Mouse (Mus musculus) bone marrow, adult 2 months (tissue): Measurements from ENCODE around the gene Tbccd1. TPM values are rescaled to one million over a fixed set of nuclear protein-coding genes. Genes with fewer than 3 reads are reported as not detected.

Experiments
- H3K27ac ChIP-seq: fragments of 200-500 bp; 2 replicates; pipeline ENCODE4 v1.5.1; 2012; ENCODE audit warnings: low read depth, mild to moderate bottlenecking, control low read depth, inconsistent platforms, low read length; ENCODE audit not compliant: control insufficient read depth, poor library complexity, insufficient read depth
- H3K4me1 ChIP-seq: fragments of 200-500 bp; 2 replicates; pipeline ENCODE4 v1.6.1; 2011; ENCODE audit warnings: low read length; ENCODE audit not compliant: control insufficient read depth, insufficient read depth
- H3K4me3 ChIP-seq: fragments of 200-500 bp; replicated peaks from 2 replicates; pipeline ENCODE3; 2011; ENCODE audit warnings: mild to moderate bottlenecking, low read depth, low read length, control low read depth; ENCODE audit not compliant: control insufficient read depth
- CTCF ChIP-seq: fragments of 200-500 bp; IDR thresholded peaks from 2 replicates; pipeline ENCODE4 v1.5.1; 2011; ENCODE audit warnings: low read length, control low read depth; ENCODE audit not compliant: control insufficient read depth, insufficient read depth
- POLR2A ChIP-seq: fragments of 200-500 bp; IDR thresholded peaks from 2 replicates; pipeline ENCODE4 v1.6.1; 2011; ENCODE audit warnings: low read depth, mild to moderate bottlenecking, control low read depth, low read length, borderline replicate concordance; ENCODE audit not compliant: control insufficient read depth
- WGBS: fragments of 180-500 bp; shearing (Covaris S2); methylation state at CpG from one replicate; pipeline ENCODE4 v1.1.7; 2018; 5-methylcytosine and 5-hydroxymethylcytosine counted together
- polyA plus RNA-seq: library from polyadenylated mRNA; stranded (reverse); fragments of >200 nt; gene quantifications from 2 replicates; pipeline ENCODE4 v1.2.4, GENCODE M21; 2011; ENCODE audit warnings: low replicate concordance; ENCODE audit not compliant: missing spikeins, insufficient read depth, insufficient read length

The Tbccd1 gene
- polyA plus RNA-seq, 1 experiment, result 15.6 TPM

DNA sequence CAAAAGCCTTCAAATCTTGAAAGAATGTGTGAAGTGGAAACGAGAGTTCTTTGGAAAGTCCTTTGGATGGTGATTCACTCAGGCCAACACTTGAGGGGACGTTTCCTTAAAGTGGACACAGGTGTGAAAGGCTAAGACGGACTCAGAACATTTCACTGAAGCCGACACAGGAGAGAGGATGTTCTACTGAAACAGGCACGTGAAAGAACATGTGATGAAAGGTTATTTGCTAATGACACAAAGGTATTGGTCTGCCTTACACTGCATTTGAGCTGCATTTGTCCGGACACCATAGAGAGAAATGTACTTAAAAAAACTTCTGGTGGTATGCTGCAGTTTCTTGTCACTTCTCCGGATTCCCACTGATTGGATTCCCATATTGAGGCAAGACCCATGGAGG lies 21.2 kb upstream of the Tbccd1 start:
- no peak overlapping the region for H3K27ac ChIP-seq
- H3K4me3 ChIP-seq, result no peak overlapping the region
- no peak for TF ChIP-seq POLR2A
- no peak for TF ChIP-seq CTCF
- 74% methylated on average over 7 of the region's 7 CpGs for WGBS
- no peaks in the 10 kb centered on the region for H3K4me1 ChIP-seq

GRCm38 (mm10) chr16:22877660-22878390 lies 20.4 kb upstream of the Tbccd1 start:
- whole genome bisulfite sequencing, result 83% methylated on average over 11 of the region's 11 CpGs
- no peak overlapping the region for H3K4me3 ChIP-seq
- H3K27ac ChIP-seq, result no peak overlapping the region
- TF ChIP-seq POLR2A (no peak), CTCF (no peak)
- H3K4me1 ChIP-seq, result no peaks in the 10 kb centered on the region

- TF ChIP-seq POLR2A, result no peak
- TF ChIP-seq CTCF, result no peak
- no peak overlapping the region for H3K4me3 ChIP-seq
- 52% methylated on average over 9 of the region's 9 CpGs for WGBS
- H3K27ac ChIP-seq, result no peak overlapping the region
- no peaks in the 10 kb centered on the region for H3K4me1 ChIP-seq
Observed at GRCm38 (mm10) chr16:22876218-22877043, 19.0 kb upstream of the Tbccd1 start.

GRCm38 (mm10) chr16:22873369-22873768 lies 15.9 kb upstream of the Tbccd1 start:
- Histone ChIP-seq H3K27ac (no peak overlapping the region), H3K4me3 (no peak overlapping the region), H3K4me1 (no peaks in the 10 kb centered on the region)
- TF ChIP-seq POLR2A, result no peak
- TF ChIP-seq CTCF, result no peak
- 70% methylated on average over 4 of the region's 4 CpGs for WGBS

GRCm38 (mm10) chr16:22872397-22872796 lies 14.9 kb upstream of the Tbccd1 start:
- TF ChIP-seq CTCF, result no peak
- no peak for TF ChIP-seq POLR2A
- no peak overlapping the region for H3K27ac ChIP-seq
- no peaks in the 10 kb centered on the region for H3K4me1 ChIP-seq
- 90% methylated on average over 8 of the region's 8 CpGs for WGBS
- no peak overlapping the region for H3K4me3 ChIP-seq

- 6% methylated on average over 9 of the region's 9 CpGs for WGBS
- H3K4me1 ChIP-seq, result peaks cover 3% of the 10 kb centered on the region
- peak overlapping the region; percentile 60 for H3K4me3 ChIP-seq
- peak overlapping the region; percentile 75 for H3K27ac ChIP-seq
- TF ChIP-seq POLR2A (no peak), CTCF (no peak)
Observed at GRCm38 (mm10) chr16:22856773-22857172, 696 bp downstream of the Tbccd1 start.

GRCm38 (mm10) chr16:22852709-22853108 lies 4.8 kb downstream of the Tbccd1 start:
- WGBS, result 67% methylated on average over 4 of the region's 4 CpGs
- TF ChIP-seq POLR2A (no peak), CTCF (no peak)

DNA sequence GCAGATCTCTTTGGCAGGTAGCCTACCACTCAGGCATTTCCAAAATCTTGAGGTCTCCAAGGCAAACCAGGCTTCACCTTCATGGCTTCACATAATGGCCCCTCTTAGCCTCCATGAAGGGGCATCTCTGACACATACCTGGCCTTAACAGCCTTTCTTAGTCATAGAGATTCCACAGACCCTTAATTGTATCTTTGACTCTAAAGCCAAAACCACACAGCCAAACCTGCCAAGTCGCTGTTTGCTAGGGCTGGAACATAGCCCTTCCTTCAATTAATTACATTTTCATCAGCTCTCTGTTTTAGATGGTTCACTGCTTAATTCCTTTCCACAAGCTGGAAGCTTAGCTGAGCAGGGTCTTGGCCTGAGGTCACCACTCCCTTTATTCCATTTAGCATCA lies 9.1 kb downstream of the Tbccd1 start:
- H3K4me3 ChIP-seq, result no peak overlapping the region
- H3K27ac ChIP-seq, result no peak overlapping the region
- WGBS, result 88% methylated on average over 1 of the region's 1 CpGs
- no peak for TF ChIP-seq POLR2A
- TF ChIP-seq CTCF, result no peak
- no peaks in the 10 kb centered on the region; the same call in 1 of the 2 replicates for H3K4me1 ChIP-seq

More at GRCm38 (mm10) chr16:22852709-22853108, 4.8 kb downstream of the Tbccd1 start:
- no peak overlapping the region for H3K27ac ChIP-seq
- no peak overlapping the region for H3K4me3 ChIP-seq
- H3K4me1 ChIP-seq, result no peaks in the 10 kb centered on the region; the same call in none of the 2 replicates

GRCm38 (mm10) chr16:22847686-22848085 lies 9.8 kb downstream of the Tbccd1 start:
- H3K4me3 ChIP-seq, result no peak overlapping the region
- H3K4me1 ChIP-seq, result no peaks in the 10 kb centered on the region; the same call in none of the 2 replicates
- H3K27ac ChIP-seq, result no peak overlapping the region
- no peak for TF ChIP-seq CTCF
- no peak for TF ChIP-seq POLR2A
- WGBS, result 95% methylated on average over 1 of the region's 1 CpGs
